Mouse (Mus musculus) neural tube, embryonic 14.5 days (tissue): ENCODE measurements around the gene Prrc2a. TPM values are rescaled to one million over a fixed set of nuclear protein-coding genes. Genes with fewer than 3 reads are reported as not detected.
A peak's percentile ranks its signal among the peaks of the same experiment; 100 is the strongest.

ENCODE experiments used
- ATAC-seq: fragments of 200-750 bp; cut with Nextera tagmentation; 2 replicates; pipeline ENCODE4 v1.8.0; 2017; ENCODE audit warnings: low read depth, mild to moderate bottlenecking, moderate TSS enrichment, moderate library complexity
- H3K27ac ChIP-seq: fragments of 300-500 bp; sonication (generic); 2 replicates; pipeline ENCODE4 v1.5.1; 2014; ENCODE audit warnings: low read depth, mild to moderate bottlenecking, control low read depth, low read length, moderate library complexity, mixed read lengths
- H3K27me3 ChIP-seq: fragments of 300-500 bp; sonication (generic); 2 replicates; pipeline ENCODE4 v1.6.1; 2014; ENCODE audit warnings: low read length; ENCODE audit not compliant: control insufficient read depth, insufficient read depth
- H3K36me3 ChIP-seq: fragments of 300-500 bp; sonication (generic); 2 replicates; pipeline ENCODE4 v1.6.1; 2014; ENCODE audit warnings: low read length, mixed read lengths; ENCODE audit not compliant: control insufficient read depth, insufficient read depth
- H3K4me1 ChIP-seq: fragments of 300-500 bp; sonication (generic); 2 replicates; pipeline ENCODE4 v1.6.1; 2014; ENCODE audit warnings: low read length; ENCODE audit not compliant: control insufficient read depth, insufficient read depth
- H3K4me2 ChIP-seq: fragments of 300-500 bp; sonication (generic); 2 replicates; pipeline ENCODE4 v1.6.1; 2014; ENCODE audit warnings: mild to moderate bottlenecking, low read depth, low read length, control low read depth
- H3K4me3 ChIP-seq: fragments of 300-500 bp; sonication (generic); 2 replicates; pipeline ENCODE4 v1.5.1; 2014; ENCODE audit warnings: low read depth, low read length, control low read depth, mixed read lengths
- H3K9ac ChIP-seq: fragments of 300-500 bp; sonication (generic); replicated peaks from 2 replicates; pipeline ENCODE4 v1.6.1; 2014; ENCODE audit warnings: low read depth, mild to moderate bottlenecking, control low read depth, low read length, mixed read lengths
- H3K9me3 ChIP-seq: fragments of 300-500 bp; sonication (generic); 2 replicates; pipeline ENCODE4 v1.6.1; 2016; ENCODE audit warnings: low read length; ENCODE audit not compliant: control insufficient read depth
- WGBS: fragments of 180-500 bp; shearing (Covaris S2); extraction: QIAGEN DNeasy Blood & Tissue Kit; methylation state at CpG from one replicate; pipeline ENCODE4 v1.1.7; 2014; 5-methylcytosine and 5-hydroxymethylcytosine counted together
- polyA plus RNA-seq: library from polyadenylated mRNA; unstranded; fragments of >200 nt; fragmentation: Nextera tagmentation; extraction: Ambion mirVana; gene quantifications from 2 replicates; pipeline ENCODE4 v1.2.1, GENCODE M21; 2014

The Prrc2a gene
- polyA plus RNA-seq, 1 experiment from 2014 or later = 195 TPM

GRCm38 (mm10) chr17:35201128-35201527 lies 36.4 kb upstream of the Prrc2a start:
- no peak overlapping the region for H3K4me3 ChIP-seq
- ATAC-seq = no peak
- WGBS = 80% methylated on average over 11 of the region's 11 CpGs
- peaks cover 7% of the 10 kb centered on the region for H3K27me3 ChIP-seq
- H3K4me2 ChIP-seq = no peak overlapping the region
- H3K4me1 ChIP-seq = no peaks in the 10 kb centered on the region
- H3K27ac ChIP-seq = no peak overlapping the region
- no peaks in the 10 kb centered on the region for H3K36me3 ChIP-seq
- no peaks in the 10 kb centered on the region for H3K9me3 ChIP-seq
- no peak overlapping the region for H3K9ac ChIP-seq

DNA sequence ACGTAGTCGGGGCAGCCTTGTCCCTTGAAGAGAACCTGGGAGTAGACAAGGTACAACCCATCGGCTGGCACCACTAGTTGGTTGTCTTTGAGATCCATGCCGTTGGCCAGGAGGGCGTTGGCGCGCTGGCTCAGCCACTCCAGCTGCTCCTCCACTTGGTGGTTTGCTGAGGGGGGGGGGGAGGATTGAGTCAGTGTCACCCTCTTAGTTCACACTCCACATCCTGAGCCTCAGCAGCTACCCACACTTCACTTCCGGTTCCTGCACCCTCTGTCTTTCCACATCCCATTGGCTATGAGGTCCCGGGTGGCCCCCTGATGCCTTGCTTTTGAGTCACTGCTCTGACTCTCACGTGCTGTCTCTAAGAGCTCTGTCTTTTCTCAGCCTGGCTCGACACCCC lies 35.7 kb upstream of the Prrc2a start:
- H3K4me2 ChIP-seq = no peak overlapping the region
- H3K27ac ChIP-seq = no peak overlapping the region
- peaks cover 13% of the 10 kb centered on the region for H3K27me3 ChIP-seq
- H3K4me3 ChIP-seq = no peak overlapping the region
- no peaks in the 10 kb centered on the region for H3K36me3 ChIP-seq
- WGBS = 90% methylated on average over 11 of the region's 11 CpGs
- H3K9ac ChIP-seq = no peak overlapping the region
- peaks cover 4% of the 10 kb centered on the region; the same call in 1 of the 2 replicates for H3K4me1 ChIP-seq
- ATAC-seq = no peak
- H3K9me3 ChIP-seq = no peaks in the 10 kb centered on the region

- H3K36me3 ChIP-seq = no peaks in the 10 kb centered on the region
- no peaks in the 10 kb centered on the region for H3K9me3 ChIP-seq
- 23% methylated on average over 8 of the region's 8 CpGs for WGBS
- no peak overlapping the region for H3K4me2 ChIP-seq
- no peak overlapping the region for H3K4me3 ChIP-seq
- H3K9ac ChIP-seq = no peak overlapping the region
- H3K27me3 ChIP-seq = peaks cover 25% of the 10 kb centered on the region
- H3K27ac ChIP-seq = no peak overlapping the region
- no peak for ATAC-seq
- peaks cover 4% of the 10 kb centered on the region; the same call in 1 of the 2 replicates for H3K4me1 ChIP-seq
Observed at GRCm38 (mm10) chr17:35198946-35199345, 34.2 kb upstream of the Prrc2a start.

DNA sequence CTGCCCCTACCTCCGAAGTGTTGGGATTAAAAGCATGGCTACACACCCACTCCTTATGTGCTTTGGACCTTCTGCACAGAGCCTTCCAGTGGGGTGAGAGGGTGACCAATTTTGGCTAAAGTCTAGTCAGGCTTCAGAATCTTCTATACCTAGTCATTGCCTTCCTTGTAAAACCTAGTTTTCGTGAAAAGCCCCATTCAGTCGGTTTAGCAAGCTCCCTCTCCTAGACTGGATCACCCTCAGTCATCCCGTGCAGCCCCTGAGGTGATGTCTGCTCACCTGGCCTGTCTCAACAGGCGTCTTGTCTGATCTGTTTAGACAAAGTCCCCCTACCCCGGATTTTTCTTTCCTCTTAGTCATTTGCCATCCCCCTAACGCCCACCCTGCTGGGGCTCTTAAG lies 33.3 kb upstream of the Prrc2a start:
- Histone ChIP-seq H3K9ac (no peak overlapping the region), H3K4me2 (no peak overlapping the region), H3K36me3 (no peaks in the 10 kb centered on the region), H3K9me3 (no peaks in the 10 kb centered on the region), H3K27me3 (peaks cover 25% of the 10 kb centered on the region), H3K27ac (no peak overlapping the region), H3K4me1 (peaks cover 4% of the 10 kb centered on the region; the same call in 1 of the 2 replicates), H3K4me3 (no peak overlapping the region)
- WGBS = 73% methylated on average over 7 of the region's 7 CpGs
- ATAC-seq = no peak

DNA sequence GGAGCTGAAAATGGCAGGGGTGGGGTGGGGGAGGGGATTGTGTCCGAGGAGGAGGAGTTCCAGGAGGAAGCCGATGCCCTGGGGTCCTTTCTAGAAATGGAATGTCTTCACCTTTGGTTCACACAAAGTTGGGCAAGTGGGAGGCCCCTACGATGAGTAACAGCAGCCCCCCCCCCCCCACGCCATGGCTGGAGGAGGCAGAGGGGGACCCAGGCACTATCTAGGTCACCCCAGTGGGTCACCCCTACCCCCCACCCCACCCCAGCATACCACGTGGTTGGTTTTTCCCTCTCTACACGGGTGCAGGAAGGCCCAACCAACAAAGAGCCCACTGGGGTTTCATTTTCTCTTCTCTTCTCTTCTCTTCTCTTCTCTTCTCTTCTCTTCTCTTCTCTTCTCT lies 32.4 kb upstream of the Prrc2a start:
- Histone ChIP-seq H3K9me3 (no peaks in the 10 kb centered on the region), H3K36me3 (no peaks in the 10 kb centered on the region), H3K4me2 (no peak overlapping the region), H3K27ac (no peak overlapping the region), H3K4me1 (peaks cover 4% of the 10 kb centered on the region; the same call in 1 of the 2 replicates), H3K27me3 (peaks cover 25% of the 10 kb centered on the region), H3K9ac (no peak overlapping the region), H3K4me3 (no peak overlapping the region)
- 44% methylated on average over 5 of the region's 6 CpGs for WGBS
- no peak for ATAC-seq

DNA sequence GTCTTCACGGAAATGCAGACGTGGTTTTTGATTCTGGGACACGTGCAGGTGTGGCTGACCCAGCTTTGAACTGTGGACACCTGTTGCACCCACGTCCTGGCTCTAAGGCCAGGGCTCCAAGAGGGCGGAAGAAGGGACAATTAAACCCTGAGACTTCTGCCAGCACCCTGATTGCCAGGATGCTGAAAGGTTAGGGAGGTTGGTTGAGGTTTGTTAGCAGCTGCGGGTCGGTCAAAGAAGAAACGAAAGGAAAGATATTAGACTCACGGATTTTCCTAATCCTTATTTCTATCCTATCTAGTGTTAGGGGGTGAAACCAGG lies 31.6 kb upstream of the Prrc2a start:
- WGBS = 38% methylated on average over 9 of the region's 9 CpGs
- H3K36me3 ChIP-seq = no peaks in the 10 kb centered on the region
- H3K27me3 ChIP-seq = peaks cover 25% of the 10 kb centered on the region
- H3K4me2 ChIP-seq = peak overlapping the region; percentile 55
- no peak overlapping the region for H3K27ac ChIP-seq
- peaks cover 4% of the 10 kb centered on the region; the same call in 1 of the 2 replicates for H3K4me1 ChIP-seq
- no peaks in the 10 kb centered on the region for H3K9me3 ChIP-seq
- ATAC-seq = no peak
- H3K4me3 ChIP-seq = peak overlapping the region; percentile 27; the same call in 1 of the 2 replicates
- no peak overlapping the region for H3K9ac ChIP-seq

DNA sequence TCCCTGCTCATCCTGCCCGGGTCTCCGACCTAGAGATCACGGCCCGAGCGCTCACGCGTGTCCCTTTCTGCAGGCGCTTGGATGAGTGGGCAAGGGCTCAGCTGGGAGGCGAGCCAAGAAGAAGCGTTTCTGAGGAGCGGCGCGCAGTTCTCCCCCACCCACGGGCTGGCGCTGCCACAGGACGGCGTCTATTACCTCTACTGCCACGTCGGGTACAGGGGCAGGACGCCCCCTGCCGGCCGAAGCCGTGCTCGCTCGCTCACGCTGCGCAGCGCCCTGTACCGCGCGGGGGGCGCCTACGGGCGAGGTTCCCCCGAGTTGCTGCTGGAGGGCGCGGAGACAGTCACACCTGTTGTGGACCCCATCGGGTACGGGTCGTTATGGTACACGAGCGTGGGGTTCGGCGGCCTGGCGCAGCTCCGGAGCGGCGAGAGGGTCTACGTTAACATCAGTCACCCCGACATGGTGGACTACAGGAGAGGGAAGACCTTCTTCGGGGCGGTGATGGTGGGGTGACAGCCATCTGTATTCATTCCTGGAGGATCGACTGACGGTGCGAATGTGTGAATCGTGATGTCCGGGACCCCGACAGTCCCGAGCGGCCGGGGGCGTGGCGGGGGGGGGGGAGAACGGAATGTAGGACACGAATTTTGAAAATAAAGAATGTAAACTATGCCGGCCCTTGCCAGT lies 31.1 kb upstream of the Prrc2a start:
- Histone ChIP-seq H3K4me1 (peaks cover 4% of the 10 kb centered on the region; the same call in 1 of the 2 replicates), H3K4me2 (peak overlapping the region; percentile 55), H3K9me3 (no peaks in the 10 kb centered on the region), H3K9ac (peak overlapping the region; percentile 25; the same call in 1 of the 2 replicates), H3K27ac (no peak overlapping the region), H3K36me3 (no peaks in the 10 kb centered on the region), H3K27me3 (peaks cover 25% of the 10 kb centered on the region), H3K4me3 (peak overlapping the region; percentile 27)
- peak; percentile 58; the same call in 1 of the 2 replicates for ATAC-seq
- WGBS = 2% methylated on average over 65 of the region's 66 CpGs

GRCm38 (mm10) chr17:35194844-35195630 lies 30.3 kb upstream of the Prrc2a start:
- 48% methylated on average over 19 of the region's 19 CpGs for WGBS
- Histone ChIP-seq H3K9ac (peak overlapping the region; percentile 25; the same call in 1 of the 2 replicates), H3K4me1 (peaks cover 4% of the 10 kb centered on the region; the same call in 1 of the 2 replicates), H3K36me3 (no peaks in the 10 kb centered on the region), H3K4me2 (peak overlapping the region; percentile 55), H3K27ac (no peak overlapping the region), H3K9me3 (no peaks in the 10 kb centered on the region), H3K4me3 (peak overlapping the region; percentile 27), H3K27me3 (peaks cover 25% of the 10 kb centered on the region)
- no peak for ATAC-seq
